Mouse (Mus musculus): ENCODE results near the gene Poldip2.

DNA sequence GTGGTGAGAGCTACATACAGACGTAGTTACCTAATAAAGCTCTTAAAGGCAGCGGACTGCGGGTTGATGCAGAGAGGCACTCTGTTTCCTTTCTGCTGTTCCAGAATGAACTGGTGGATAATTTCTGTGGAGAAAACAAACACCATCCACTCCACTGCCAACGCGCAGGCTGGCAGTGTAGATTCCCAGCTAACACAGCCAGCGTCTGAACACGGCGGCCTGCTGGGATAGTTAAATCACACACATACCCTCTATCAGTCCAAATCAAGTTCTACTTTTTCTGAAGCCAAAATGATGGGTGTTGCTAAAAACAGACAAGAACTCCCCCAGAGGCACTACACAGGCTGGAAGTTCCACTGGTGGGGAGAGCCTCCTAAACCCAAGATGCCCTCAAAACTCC, 59.4 kb downstream of the Poldip2 start:
- TF ChIP-seq POLR2A (IDR thresholded peaks at IDR 0.05; ENCODE audit: control insufficient read depth, extremely low read depth, insufficient read depth, low read length, poor library complexity) (no peak), CTCF (IDR thresholded peaks at IDR 0.05; ENCODE audit: borderline replicate concordance, control insufficient read depth, extremely low read depth, insufficient read depth, low read length, poor library complexity) (no peak)

Measured in thymus, adult 2 months (tissue).